Mouse (Mus musculus) naive thymus-derived CD4-positive, alpha-beta T cell, adult 2 months (primary cell): ENCODE data around the gene Fam173a.
A peak's percentile ranks its signal among the peaks of the same experiment; 100 is the strongest.
"Not testable (repeated sequence)": the region's sequence is repeated elsewhere in the genome, so short reads cannot be mapped to it uniquely, and the experiment has no call there.

Experiments
- DNase-seq: peaks from one replicate; pipeline ENCODE4 v3.0.0-alpha.2; 2011; ENCODE audit warnings: low read depth

Gene Fam173a

GRCm38 (mm10) chr17:25828712-25829557, 36.2 kb upstream of the Fam173a start, which contains the start of gene Jmjd8:
Gene Jmjd8, plus strand, starts transcription at chr17:25828867.
- DNase-seq, result peak; percentile 87

GRCm38 (mm10) chr17:25828223-25828594, 35.5 kb upstream of the Fam173a start:
- DNase-seq, result peak; percentile 25

- DNase-seq, result no peak
Observed at GRCm38 (mm10) chr17:25827546-25828222, 35.0 kb upstream of the Fam173a start.

GRCm38 (mm10) chr17:25827011-25827410, 34.3 kb upstream of the Fam173a start:
- DNase-seq, result no peak

GRCm38 (mm10) chr17:25825984-25826570, 33.4 kb upstream of the Fam173a start:
- no peak for DNase-seq

GRCm38 (mm10) chr17:25825311-25825710, 32.6 kb upstream of the Fam173a start:
- no peak for DNase-seq

GRCm38 (mm10) chr17:25824362-25825142, 31.9 kb upstream of the Fam173a start:
- DNase-seq, result no peak

- DNase-seq, result peak; percentile 92
Observed at GRCm38 (mm10) chr17:25823452-25823851, 30.8 kb upstream of the Fam173a start, which contains the start of gene Wdr24. Gene Wdr24, plus strand, starts transcription at chr17:25823627.

GRCm38 (mm10) chr17:25818851-25819780, 26.4 kb upstream of the Fam173a start:
- no peak for DNase-seq

GRCm38 (mm10) chr17:25817662-25818061, 25.0 kb upstream of the Fam173a start:
- no peak for DNase-seq

- peak; percentile 82 for DNase-seq
Observed at GRCm38 (mm10) chr17:25813471-25813870, 20.8 kb upstream of the Fam173a start.

- DNase-seq, result no peak
Observed at GRCm38 (mm10) chr17:25810890-25811289, 18.2 kb upstream of the Fam173a start.

- no peak for DNase-seq
Observed at GRCm38 (mm10) chr17:25809606-25810340, 17.1 kb upstream of the Fam173a start.

- DNase-seq, result no peak
Observed at GRCm38 (mm10) chr17:25808789-25809605, 16.3 kb upstream of the Fam173a start, which contains the start of gene Fbxl16. Gene Fbxl16, plus strand, starts transcription at chr17:25809085.

- no peak for DNase-seq
Observed at GRCm38 (mm10) chr17:25808028-25808427, 15.3 kb upstream of the Fam173a start.

- DNase-seq, result not testable (repeated sequence)
Observed at GRCm38 (mm10) chr17:25807452-25807851, 14.8 kb upstream of the Fam173a start.

- DNase-seq, result no peak
Observed at GRCm38 (mm10) chr17:25806507-25806906, 13.8 kb upstream of the Fam173a start.

GRCm38 (mm10) chr17:25802825-25803517, 10.3 kb upstream of the Fam173a start:
- DNase-seq, result no peak

- DNase-seq, result peak; percentile 89
Observed at GRCm38 (mm10) chr17:25801029-25801428, 8.3 kb upstream of the Fam173a start.
